Mouse (Mus musculus) G1E (cell line): ENCODE data around the gene Ccdc60.
"Not testable (repeated sequence)": the region's sequence is repeated elsewhere in the genome, so short reads cannot be mapped to it uniquely, and the experiment has no call there.

ENCODE experiments used
- CTCF ChIP-seq: IDR thresholded peaks from 2 replicates; pipeline ENCODE4 v1.5.1; 2012; ENCODE audit warnings: low read depth, low read length, inconsistent platforms, mixed read lengths
- GATA1 ChIP-seq: IDR thresholded peaks from 2 replicates; pipeline ENCODE4 v1.6.1; 2012; ENCODE audit warnings: borderline replicate concordance, low read length, inconsistent platforms, mixed read lengths
- POLR2AphosphoS5 ChIP-seq: IDR thresholded peaks from 2 replicates; pipeline ENCODE4 v1.6.1; 2012; ENCODE audit warnings: low read depth, low read length, inconsistent platforms; ENCODE audit not compliant: insufficient replicate concordance
- TAL1 ChIP-seq: conservative IDR thresholded peaks from 2 replicates; pipeline ENCODE4 v1.6.1; 2012; ENCODE audit warnings: low read depth, low read length, inconsistent platforms, mixed read lengths

- TF ChIP-seq TAL1, CTCF, POLR2AphosphoS5, GATA1: not testable (repeated sequence)
Measured at GRCm38 (mm10) chr5:116146446-116146845, 142.3 kb downstream of the Ccdc60 start.
